In genomic region chr1:151917736-151918135, GRCm38 (mm10) we compare ENCODE assay signal across 13 mouse cellular contexts.
"Had no signal": no experiment of that assay in that cellular context is flagged by ENCODE, and none has a peak within 500 bp of the region (broad histone marks: within the 10 kb centered on the region; RNA-seq: fewer than 3 reads in every experiment).

No protein-coding gene starts in this region.

- ATAC-seq: liver, postnatal 0 days; midbrain, embryonic 16.5 days had no signal

- H3K27ac ChIP-seq: kidney, postnatal 0 days; liver, embryonic 13.5 days; lung, embryonic 15.5 days; stomach, postnatal 0 days had no signal

- H3K36me3 ChIP-seq: liver, embryonic 13.5 days; lung, embryonic 15.5 days had no signal

- DNase-seq: kidney, adult 11 months; kidney, adult 9 months; kidney, postnatal 36 days; left cerebral cortex, postnatal 4 days; liver, embryonic 13.5 days; liver, postnatal 0 days; lung, postnatal 14 days; thymus, postnatal 14 days had no signal

- H3K4me2 ChIP-seq: liver, embryonic 13.5 days; lung, embryonic 15.5 days; midbrain, embryonic 11.5 days had no signal

- H3K9me3 ChIP-seq: liver, embryonic 13.5 days; lung, embryonic 15.5 days had no signal

- H3K27me3 ChIP-seq: liver, embryonic 13.5 days; lung, embryonic 15.5 days had no signal

- H3K9ac ChIP-seq: liver, embryonic 13.5 days; liver, postnatal 0 days; lung, embryonic 15.5 days had no signal

- H3K4me1 ChIP-seq: liver, embryonic 13.5 days; lung, embryonic 15.5 days had no signal

- H3K4me3 ChIP-seq: liver, embryonic 13.5 days; lung, embryonic 15.5 days had no signal
